Mouse (Mus musculus): ENCODE measurements at regions not wholly inside any gene's neighbourhood (a gene's known extent, or its start where the extent isn't known, plus 50 kb on each side); places are given as distances from the start of the nearest gene placed in this dataset.

DNA sequence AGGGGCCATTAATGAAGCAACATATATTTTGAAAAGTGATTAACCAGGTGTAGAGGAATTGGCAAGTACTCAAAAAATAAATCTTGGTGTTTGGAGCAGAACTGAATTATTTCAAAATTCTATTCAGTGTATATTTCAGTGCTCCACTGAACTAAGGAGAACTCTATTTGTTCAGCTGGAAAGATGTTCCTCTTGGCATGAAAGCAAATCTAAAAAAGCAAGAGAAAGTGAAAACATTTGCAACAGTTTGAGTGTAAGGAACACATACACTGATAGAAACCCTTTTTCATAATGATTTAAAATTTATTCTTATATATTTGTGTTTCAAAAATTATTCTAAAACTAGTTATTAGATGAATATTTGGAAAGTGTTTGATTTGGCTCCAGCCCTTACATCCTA, 169.9 kb upstream of the Col11a1 start:
- no peak for TF ChIP-seq POLR2A (IDR thresholded peaks at IDR 0.05; ENCODE audit: insufficient read depth, low read depth, low read length)
- TF ChIP-seq CTCF (IDR thresholded peaks at IDR 0.05), result no peak

Data from heart, adult 2 months (tissue).